Mouse (Mus musculus): ENCODE measurements around the gene Actr5. TPM values are rescaled to one million over a fixed set of nuclear protein-coding genes. Genes with fewer than 3 reads are reported as not detected.
A peak's percentile ranks its signal among the peaks of the same experiment; 100 is the strongest.

Actr5 gene
- polyA plus RNA-seq, 1 experiment from 2014 or later, result 8.7 TPM

GRCm38 (mm10) chr2:158669199-158670195 is 44.8 kb downstream of the Actr5 start:
- Histone ChIP-seq H3K9me3 (no peaks in the 10 kb centered on the region), H3K9ac (no peak overlapping the region), H3K27ac (no peak overlapping the region), H3K36me3 (no peaks in the 10 kb centered on the region), H3K4me3 (replicated peaks) (no peak overlapping the region), H3K4me1 (peaks cover 21% of the 10 kb centered on the region), H3K4me2 (no peak overlapping the region), H3K27me3 (replicated peaks) (peaks cover 46% of the 10 kb centered on the region)
- 64% methylated on average over 13 of the region's 13 CpGs for WGBS
- no peak for ATAC-seq (ENCODE audit: insufficient read depth, low FRiP score, low read depth)

GRCm38 (mm10) chr2:158670571-158670970 is 45.9 kb downstream of the Actr5 start:
- Histone ChIP-seq H3K9me3 (no peaks in the 10 kb centered on the region), H3K27ac (no peak overlapping the region), H3K27me3 (replicated peaks) (peaks cover 46% of the 10 kb centered on the region), H3K4me2 (no peak overlapping the region), H3K9ac (no peak overlapping the region), H3K36me3 (no peaks in the 10 kb centered on the region), H3K4me3 (replicated peaks) (no peak overlapping the region), H3K4me1 (peaks cover 21% of the 10 kb centered on the region)
- no peak for ATAC-seq (ENCODE audit: insufficient read depth, low FRiP score, low read depth)
- WGBS, result 52% methylated on average over 10 of the region's 10 CpGs

DNA sequence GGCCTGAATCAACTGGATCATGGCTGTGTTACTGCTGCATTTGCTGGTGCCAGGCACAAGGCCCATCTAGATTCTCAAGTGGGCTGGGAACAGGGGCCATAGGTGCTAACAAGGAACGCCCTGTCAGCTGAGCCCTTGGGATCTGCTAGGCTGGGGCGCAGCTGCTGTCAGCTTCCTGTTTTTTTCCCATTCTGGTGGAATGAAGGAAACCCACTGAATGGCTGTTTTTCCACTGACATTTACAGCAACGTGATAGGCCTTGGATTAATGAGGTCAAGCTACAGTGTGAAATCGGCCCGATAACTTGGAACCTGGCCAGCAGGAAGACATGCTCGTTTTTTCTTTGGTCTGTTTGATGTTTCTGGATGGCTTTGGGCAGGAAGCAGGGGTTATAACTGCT is 48.1 kb downstream of the Actr5 start:
- H3K4me1 ChIP-seq, result peaks cover 7% of the 10 kb centered on the region; the same call in 1 of the 2 replicates
- WGBS, result 21% methylated on average over 6 of the region's 6 CpGs
- H3K9ac ChIP-seq, result no peak overlapping the region
- peaks cover 28% of the 10 kb centered on the region for H3K27me3 ChIP-seq (replicated peaks)
- peak; percentile 63; the same call in 1 of the 2 replicates for ATAC-seq (ENCODE audit: insufficient read depth, low FRiP score, low read depth)
- no peak overlapping the region for H3K4me2 ChIP-seq
- no peak overlapping the region for H3K27ac ChIP-seq
- H3K36me3 ChIP-seq, result no peaks in the 10 kb centered on the region
- no peak overlapping the region for H3K4me3 ChIP-seq (replicated peaks)
- H3K9me3 ChIP-seq, result no peaks in the 10 kb centered on the region

DNA sequence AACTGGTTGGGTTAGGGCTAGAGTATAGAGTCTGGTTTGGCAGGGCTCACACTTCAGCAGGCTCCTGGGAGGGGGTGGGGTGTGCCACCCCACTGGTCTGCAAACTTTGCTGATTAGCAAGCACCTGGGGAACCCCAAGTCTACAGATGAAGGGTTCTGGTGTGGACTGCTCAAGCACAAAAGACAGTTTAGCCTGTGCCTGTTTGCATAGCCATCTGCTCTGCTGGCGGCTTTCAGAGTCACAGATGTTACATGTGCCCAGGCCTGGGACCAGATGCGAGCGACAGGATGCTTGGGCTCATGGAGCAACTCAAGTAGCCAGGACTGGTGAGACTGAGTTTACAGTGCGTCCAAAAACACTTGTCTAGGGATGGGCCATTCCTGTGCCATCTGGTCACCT is 48.8 kb downstream of the Actr5 start:
- Histone ChIP-seq H3K4me3 (replicated peaks) (no peak overlapping the region), H3K27ac (peak overlapping the region; percentile 16; the same call in 1 of the 2 replicates), H3K9ac (no peak overlapping the region), H3K4me2 (no peak overlapping the region), H3K36me3 (no peaks in the 10 kb centered on the region), H3K4me1 (peaks cover 2% of the 10 kb centered on the region; the same call in 1 of the 2 replicates), H3K27me3 (replicated peaks) (peaks cover 22% of the 10 kb centered on the region), H3K9me3 (no peaks in the 10 kb centered on the region)
- WGBS, result 59% methylated on average over 4 of the region's 4 CpGs
- ATAC-seq (ENCODE audit: insufficient read depth, low FRiP score, low read depth), result no peak

DNA sequence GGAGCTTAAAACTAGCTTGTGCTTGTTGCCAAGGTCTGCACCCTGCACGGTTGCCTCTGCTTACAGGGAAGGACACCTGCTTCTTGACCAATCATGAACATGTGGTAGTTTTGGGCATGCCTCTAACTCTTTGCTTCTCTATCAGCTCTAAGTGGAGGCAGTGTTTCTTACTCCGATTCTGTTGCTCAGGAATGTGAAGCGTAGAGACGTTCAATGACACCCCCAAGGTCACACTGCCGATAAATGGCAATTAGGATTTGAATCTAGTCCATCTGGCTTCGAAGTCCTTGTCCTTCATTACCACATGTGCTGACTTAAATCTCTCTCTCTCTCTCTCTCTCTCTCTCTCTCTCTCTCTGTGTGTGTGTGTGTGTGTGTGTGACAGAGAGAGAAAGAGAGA is 49.4 kb downstream of the Actr5 start:
- H3K4me3 ChIP-seq (replicated peaks), result no peak overlapping the region
- H3K27me3 ChIP-seq (replicated peaks), result peaks cover 15% of the 10 kb centered on the region; the same call in 1 of the 2 replicates
- no peak overlapping the region for H3K27ac ChIP-seq
- no peak overlapping the region for H3K4me2 ChIP-seq
- H3K4me1 ChIP-seq, result no peaks in the 10 kb centered on the region
- no peaks in the 10 kb centered on the region for H3K36me3 ChIP-seq
- 74% methylated on average over 6 of the region's 6 CpGs for WGBS
- H3K9ac ChIP-seq, result no peak overlapping the region
- ATAC-seq (ENCODE audit: insufficient read depth, low FRiP score, low read depth), result no peak
- H3K9me3 ChIP-seq, result no peaks in the 10 kb centered on the region

DNA sequence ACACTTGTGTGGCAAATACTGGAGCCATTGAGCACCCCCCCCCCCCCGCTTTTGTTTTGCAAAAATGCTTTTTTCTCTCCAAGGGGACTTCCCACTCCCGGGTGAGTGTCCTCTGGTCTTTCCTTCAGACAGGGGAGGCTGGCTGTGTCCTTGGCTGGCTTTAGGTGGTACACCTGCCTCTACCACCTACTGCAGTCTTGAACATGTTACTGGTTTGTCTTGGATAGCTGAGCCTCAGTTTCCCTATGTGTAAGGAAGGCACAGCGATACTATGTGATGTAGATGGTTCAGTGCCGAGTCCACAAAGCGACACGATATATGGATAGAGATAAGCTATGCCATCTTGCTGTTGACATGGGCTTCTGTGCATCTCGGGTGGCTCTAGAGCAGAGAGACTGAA is 50.1 kb downstream of the Actr5 start:
- no peaks in the 10 kb centered on the region for H3K4me1 ChIP-seq
- H3K27me3 ChIP-seq (replicated peaks), result peaks cover 9% of the 10 kb centered on the region; the same call in 1 of the 2 replicates
- ATAC-seq (ENCODE audit: insufficient read depth, low FRiP score, low read depth), result no peak
- H3K9ac ChIP-seq, result no peak overlapping the region
- H3K9me3 ChIP-seq, result no peaks in the 10 kb centered on the region
- no peak overlapping the region for H3K27ac ChIP-seq
- 76% methylated on average over 7 of the region's 7 CpGs for WGBS
- no peaks in the 10 kb centered on the region for H3K36me3 ChIP-seq
- H3K4me3 ChIP-seq (replicated peaks), result no peak overlapping the region
- H3K4me2 ChIP-seq, result no peak overlapping the region

GRCm38 (mm10) chr2:158675161-158675560 is 50.5 kb downstream of the Actr5 start:
- WGBS, result 54% methylated on average over 6 of the region's 6 CpGs
- no peak for ATAC-seq (ENCODE audit: insufficient read depth, low FRiP score, low read depth)

DNA sequence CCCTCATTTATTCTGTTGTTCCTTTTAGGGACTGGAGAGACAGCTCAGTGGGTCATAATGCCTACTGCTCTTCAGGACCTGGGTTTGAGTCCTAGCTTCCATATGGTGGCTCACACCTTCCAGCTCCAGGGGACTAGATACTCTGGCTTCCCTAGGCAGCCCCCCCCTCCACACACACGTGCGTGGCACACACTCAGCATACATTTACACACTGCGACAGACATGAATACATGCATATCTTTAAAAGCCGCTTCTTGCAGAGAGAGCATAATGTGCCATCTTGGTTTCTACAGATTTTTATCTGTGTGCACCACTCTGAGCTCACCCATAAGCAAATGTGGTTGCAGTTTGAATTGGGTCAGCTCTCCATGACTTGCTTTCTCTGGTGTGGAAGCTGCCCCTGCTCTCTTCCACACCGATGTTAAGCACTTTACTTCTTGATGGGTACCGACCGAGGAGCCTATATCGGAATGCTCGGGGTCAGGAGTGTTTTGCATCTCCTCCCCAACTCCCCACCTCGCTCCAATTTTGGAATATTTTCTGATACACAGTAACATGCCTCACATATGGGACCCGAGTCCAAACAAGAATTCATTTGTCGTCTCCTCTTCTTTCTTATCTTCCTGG is 51.3 kb downstream of the Actr5 start:
- Histone ChIP-seq H3K4me1 (no peaks in the 10 kb centered on the region), H3K4me2 (no peak overlapping the region), H3K27me3 (replicated peaks) (no peaks in the 10 kb centered on the region), H3K27ac (no peak overlapping the region), H3K9me3 (no peaks in the 10 kb centered on the region), H3K36me3 (no peaks in the 10 kb centered on the region), H3K4me3 (replicated peaks) (no peak overlapping the region), H3K9ac (no peak overlapping the region)
- 86% methylated on average over 12 of the region's 12 CpGs for WGBS
- ATAC-seq (ENCODE audit: insufficient read depth, low FRiP score, low read depth), result no peak

More at GRCm38 (mm10) chr2:158675161-158675560, 50.5 kb downstream of the Actr5 start:
- Histone ChIP-seq H3K9me3 (no peaks in the 10 kb centered on the region), H3K27me3 (replicated peaks) (0 out of 2 replicates have a peak, but pooled peaks cover 5% of the 10 kb centered on the region), H3K36me3 (no peaks in the 10 kb centered on the region), H3K4me3 (replicated peaks) (no peak overlapping the region), H3K27ac (no peak overlapping the region), H3K9ac (no peak overlapping the region), H3K4me2 (no peak overlapping the region), H3K4me1 (no peaks in the 10 kb centered on the region)

DNA sequence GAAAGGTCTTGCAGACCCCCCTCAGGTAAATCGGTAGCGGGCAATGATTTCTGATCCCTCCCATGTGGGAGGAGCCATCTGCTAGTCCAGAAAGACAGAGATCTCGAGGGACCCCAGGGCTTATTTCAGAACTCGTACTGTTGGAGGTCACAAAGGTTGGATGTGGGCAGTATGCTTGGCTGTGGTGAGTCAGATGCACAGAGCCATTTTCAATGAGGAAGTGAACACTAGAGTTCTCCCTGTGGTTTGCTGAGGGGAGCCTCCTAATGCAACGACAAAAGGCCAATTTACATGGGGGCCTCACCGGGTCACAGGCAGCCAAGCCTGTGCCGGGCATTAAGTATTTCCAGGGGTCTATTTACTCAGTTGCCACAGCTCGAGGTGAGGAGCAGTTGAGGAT is 53.3 kb downstream of the Actr5 start:
- no peak overlapping the region for H3K9ac ChIP-seq
- no peaks in the 10 kb centered on the region for H3K9me3 ChIP-seq
- no peaks in the 10 kb centered on the region for H3K36me3 ChIP-seq
- no peak overlapping the region for H3K4me2 ChIP-seq
- ATAC-seq (ENCODE audit: insufficient read depth, low FRiP score, low read depth), result no peak
- 56% methylated on average over 8 of the region's 8 CpGs for WGBS
- H3K4me1 ChIP-seq, result no peaks in the 10 kb centered on the region
- no peaks in the 10 kb centered on the region for H3K27me3 ChIP-seq (replicated peaks)
- no peak overlapping the region for H3K4me3 ChIP-seq (replicated peaks)
- no peak overlapping the region for H3K27ac ChIP-seq

- 91% methylated on average over 7 of the region's 7 CpGs for WGBS
Measured at GRCm38 (mm10) chr2:158679091-158679490, 54.4 kb downstream of the Actr5 start.

GRCm38 (mm10) chr2:158680357-158680889 is 55.7 kb downstream of the Actr5 start:
- Histone ChIP-seq H3K36me3 (no peaks in the 10 kb centered on the region), H3K9me3 (no peaks in the 10 kb centered on the region), H3K4me2 (no peak overlapping the region), H3K9ac (no peak overlapping the region), H3K4me3 (replicated peaks) (no peak overlapping the region), H3K27ac (no peak overlapping the region), H3K4me1 (no peaks in the 10 kb centered on the region), H3K27me3 (replicated peaks) (no peaks in the 10 kb centered on the region)
- WGBS, result 69% methylated on average over 10 of the region's 10 CpGs
- ATAC-seq (ENCODE audit: insufficient read depth, low FRiP score, low read depth), result no peak

More at GRCm38 (mm10) chr2:158679091-158679490, 54.4 kb downstream of the Actr5 start:
- no peak for ATAC-seq (ENCODE audit: insufficient read depth, low FRiP score, low read depth)
- H3K4me3 ChIP-seq (replicated peaks), result no peak overlapping the region
- H3K27me3 ChIP-seq (replicated peaks), result no peaks in the 10 kb centered on the region
- H3K27ac ChIP-seq, result no peak overlapping the region
- no peaks in the 10 kb centered on the region for H3K4me1 ChIP-seq
- H3K36me3 ChIP-seq, result no peaks in the 10 kb centered on the region
- H3K4me2 ChIP-seq, result no peak overlapping the region
- H3K9ac ChIP-seq, result no peak overlapping the region
- H3K9me3 ChIP-seq, result no peaks in the 10 kb centered on the region

DNA sequence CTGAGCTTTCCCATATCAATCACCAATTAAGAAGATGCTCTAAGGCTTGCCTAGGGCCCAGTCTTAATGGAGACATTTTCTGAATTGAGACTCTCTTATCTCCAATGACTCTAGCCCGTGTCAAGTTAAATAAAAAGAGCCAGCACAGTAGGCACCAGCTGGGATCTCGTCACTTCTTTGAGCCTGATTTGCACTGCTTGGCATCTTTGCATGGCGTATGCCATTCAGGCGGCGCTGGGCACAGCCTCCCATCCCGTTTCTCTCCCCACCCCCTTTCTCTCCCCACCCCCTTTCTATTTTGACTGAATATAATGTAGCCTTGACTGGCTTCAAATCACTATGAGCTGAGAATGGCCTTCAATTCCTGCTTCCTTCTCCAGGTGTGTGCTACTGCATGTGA is 57.0 kb downstream of the Actr5 start:
- Histone ChIP-seq H3K27me3 (replicated peaks) (no peaks in the 10 kb centered on the region), H3K36me3 (no peaks in the 10 kb centered on the region), H3K4me3 (replicated peaks) (no peak overlapping the region), H3K27ac (no peak overlapping the region), H3K9ac (no peak overlapping the region), H3K4me2 (no peak overlapping the region), H3K4me1 (no peaks in the 10 kb centered on the region), H3K9me3 (no peaks in the 10 kb centered on the region)
- WGBS, result 81% methylated on average over 6 of the region's 6 CpGs
- no peak for ATAC-seq (ENCODE audit: insufficient read depth, low FRiP score, low read depth)
